Mouse (Mus musculus) erythroblast, adult 5-6 weeks (primary cell): ENCODE measurements around the gene Cavin4. TPM values are rescaled to one million over a fixed set of nuclear protein-coding genes. Genes with fewer than 3 reads are reported as not detected.

Source experiments
- ATAC-seq: replicated peaks from 2 replicates; pipeline ENCODE4 v1.8.0; 2016; ENCODE audit warnings: moderate number of reproducible peaks, mild to moderate bottlenecking, moderate TSS enrichment, inconsistent platforms; ENCODE audit not compliant: poor library complexity, low FRiP score, severe bottlenecking
- total RNA-seq, 2 experiments: library from RNA; stranded (forward) in 1 of 2; stranded (reverse) in 1 of 2; fragments of 150-400 nt in 1 of 2; fragments of 200-764, 138-1000 nt in 1 of 2; gene quantifications; 2 replicates each; pipeline versions ENCODE4 v1.2.3 to v1.2.4; 2015 to 2017; ENCODE audit warnings: low replicate concordance in 2 of 2

Gene Cavin4
- total RNA-seq, 2 experiments from 2014 or later = not detected

GRCm38 (mm10) chr4:48715865-48716650 is 52.7 kb downstream of the Cavin4 start:
- ATAC-seq = no peak

DNA sequence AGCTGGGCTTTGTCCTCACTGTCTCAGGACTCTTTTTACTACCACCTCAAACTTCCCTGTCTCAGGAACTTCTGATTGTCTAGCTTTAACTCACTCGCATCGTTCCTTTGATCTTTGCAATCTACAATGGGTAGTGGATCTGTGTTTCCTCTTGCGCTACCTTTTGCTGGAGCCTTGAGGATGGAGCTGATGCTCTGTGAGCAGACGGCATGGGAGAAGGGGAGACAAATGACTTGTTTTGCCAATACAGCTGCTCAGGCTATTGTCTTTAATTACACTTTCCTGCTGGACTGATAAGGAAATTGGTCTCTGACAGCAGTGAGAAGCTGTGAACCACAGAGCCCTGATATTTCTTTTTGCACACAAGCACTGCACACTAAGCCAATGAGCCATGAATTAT is 53.5 kb downstream of the Cavin4 start:
- no peak for ATAC-seq

Other genes starting within 250 kb of the Cavin4 start
- 16.5 and 17.3 TPM in 2 replicates for gene Tex10, start 190.1 kb upstream of the Cavin4 start, total RNA-seq (2015; ENCODE audit: low replicate concordance)
- 10.0 and 10.8 TPM in 2 replicates for gene Tex10, start 190.1 kb upstream of the Cavin4 start, total RNA-seq (2017; ENCODE audit: low replicate concordance)
- gene Msantd3, start 123.6 kb upstream of the Cavin4 start, total RNA-seq (2015; ENCODE audit: low replicate concordance) = 3.7 and 15.5 TPM in 2 replicates
- 3.7 and 13.7 TPM in 2 replicates for gene Msantd3, start 123.6 kb upstream of the Cavin4 start, total RNA-seq (2017; ENCODE audit: low replicate concordance)
- gene Tmeff1, start 78.3 kb upstream of the Cavin4 start, total RNA-seq (2015; ENCODE audit: low replicate concordance) = not detected in 2 replicates
- gene Tmeff1, start 78.3 kb upstream of the Cavin4 start, total RNA-seq (2017; ENCODE audit: low replicate concordance) = not detected in 2 replicates